Mouse (Mus musculus) lung, postnatal 0 days (tissue): Measurements from ENCODE around the gene Grap2.

Experiments
- CTCF ChIP-seq: IDR thresholded peaks from 2 replicates; pipeline ENCODE4 v1.5.1; 2016; ENCODE audit warnings: antibody characterized with exemption, mild to moderate bottlenecking
- EP300 ChIP-seq: IDR thresholded peaks from 2 replicates; pipeline ENCODE4 v1.6.1; 2016; ENCODE audit warnings: antibody characterized with exemption, mild to moderate bottlenecking, control low read depth

- TF ChIP-seq CTCF, result no peak
- TF ChIP-seq EP300, result no peak
Measured at GRCm38 (mm10) chr15:80611478-80611877, 39.1 kb downstream of the Grap2 start.
